Mouse (Mus musculus) liver, adult (tissue): Measurements from ENCODE around the gene Spsb3.

Experiments used
- GATA4 ChIP-seq: IDR thresholded peaks from 2 replicates; pipeline ENCODE4 v1.6.1; 2014; ENCODE audit warnings: mild to moderate bottlenecking, low read length; ENCODE audit not compliant: insufficient replicate concordance

Spsb3 gene

DNA sequence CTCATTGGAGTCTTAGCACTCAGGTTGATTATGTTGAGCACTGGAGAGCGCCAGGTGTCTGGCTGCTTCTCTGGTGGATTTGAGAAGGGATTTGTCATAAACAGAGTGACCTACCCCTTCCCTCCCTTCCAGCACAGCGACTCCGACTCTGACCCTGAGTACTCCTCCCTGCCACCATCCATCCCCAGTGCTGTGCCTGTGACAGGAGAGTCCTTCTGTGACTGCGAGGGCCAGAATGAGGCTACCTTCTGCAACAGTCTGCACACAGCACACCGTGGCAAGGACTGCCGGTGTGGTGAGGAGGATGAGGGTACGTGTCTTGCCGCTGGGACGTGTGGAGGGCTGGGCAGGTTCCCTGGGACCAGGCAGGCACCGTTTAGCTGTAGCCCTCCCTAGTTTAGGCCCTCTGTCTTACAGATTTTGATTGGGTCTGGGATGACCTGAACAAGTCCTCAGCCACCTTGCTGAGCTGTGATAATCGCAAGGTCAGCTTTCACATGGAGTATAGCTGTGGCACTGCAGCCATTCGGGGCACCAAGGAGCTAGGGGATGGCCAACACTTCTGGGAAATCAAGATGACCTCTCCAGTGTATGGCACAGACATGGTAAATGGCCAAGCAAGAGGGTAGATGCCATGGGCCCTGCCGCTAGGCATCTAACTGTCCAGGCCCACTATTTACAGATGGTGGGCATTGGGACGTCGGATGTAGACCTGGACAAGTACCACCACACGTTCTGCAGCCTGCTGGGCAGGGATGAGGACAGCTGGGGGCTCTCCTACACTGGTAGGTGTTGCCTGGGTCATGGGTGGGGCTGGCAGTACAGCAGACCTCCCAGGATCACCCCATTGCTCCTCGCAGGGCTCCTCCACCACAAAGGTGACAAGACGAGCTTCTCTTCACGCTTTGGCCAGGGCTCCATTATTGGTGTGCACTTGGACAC is 4.0 kb downstream of the Spsb3 start:
- TF ChIP-seq GATA4, result no peak

DNA sequence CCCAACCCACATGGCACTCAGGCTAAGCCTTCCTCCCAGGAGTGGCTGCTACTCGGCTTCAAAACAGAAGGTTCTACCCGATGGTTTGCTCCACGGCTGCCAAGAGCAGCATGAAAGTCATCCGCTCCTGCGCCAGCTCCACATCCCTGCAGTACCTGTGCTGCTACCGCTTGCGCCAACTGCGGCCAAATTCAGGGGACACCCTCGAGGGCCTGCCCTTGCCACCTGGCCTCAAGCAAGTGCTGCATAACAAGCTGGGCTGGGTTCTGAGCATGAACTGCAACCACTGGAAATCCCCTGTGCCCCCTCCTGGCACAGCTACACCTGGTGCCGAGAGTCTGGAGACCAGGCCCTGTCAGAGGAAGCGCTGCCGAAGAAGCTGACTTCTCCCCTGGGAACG is 4.9 kb downstream of the Spsb3 start:
- TF ChIP-seq GATA4, result no peak

DNA sequence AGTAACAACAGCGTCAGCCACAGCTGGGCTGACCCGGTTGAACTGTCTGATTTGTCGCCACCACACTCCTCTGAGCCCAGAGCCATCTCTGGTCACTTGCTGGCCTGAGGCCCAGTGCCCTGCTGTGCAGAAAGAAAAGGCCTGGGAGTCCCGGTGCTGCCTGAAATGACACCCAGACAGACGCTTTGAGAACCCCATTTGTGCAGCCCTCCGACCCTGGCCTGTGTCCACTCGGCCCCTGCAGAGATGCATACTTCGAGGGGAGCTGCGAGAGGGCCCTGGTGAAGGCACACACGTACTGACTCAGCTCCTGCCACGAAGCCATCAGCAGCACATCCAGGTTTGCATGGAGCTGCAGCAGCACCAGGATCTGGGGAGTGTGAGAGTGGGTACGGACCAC is 6.3 kb downstream of the Spsb3 start:
- no peak for TF ChIP-seq GATA4

DNA sequence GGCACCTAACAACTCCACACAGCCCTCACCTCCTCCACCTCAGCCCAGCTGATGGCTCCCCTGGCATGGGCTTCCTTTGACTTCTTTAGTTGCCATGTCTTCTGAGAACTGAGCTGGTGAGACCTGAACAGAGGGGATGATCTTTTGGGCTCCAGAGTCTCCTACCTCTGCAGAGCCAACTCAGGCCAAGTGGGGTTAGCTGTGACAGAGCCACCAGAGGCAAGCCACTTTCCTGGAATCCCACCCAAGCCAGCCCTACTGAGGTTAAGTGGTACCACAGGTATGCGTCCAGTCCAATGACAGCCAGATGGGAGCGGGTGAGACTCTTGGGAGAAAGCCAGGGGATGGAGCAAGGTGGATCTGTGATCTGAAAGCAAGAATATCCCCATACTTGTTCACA is 6.8 kb downstream of the Spsb3 start:
- TF ChIP-seq GATA4, result no peak

DNA sequence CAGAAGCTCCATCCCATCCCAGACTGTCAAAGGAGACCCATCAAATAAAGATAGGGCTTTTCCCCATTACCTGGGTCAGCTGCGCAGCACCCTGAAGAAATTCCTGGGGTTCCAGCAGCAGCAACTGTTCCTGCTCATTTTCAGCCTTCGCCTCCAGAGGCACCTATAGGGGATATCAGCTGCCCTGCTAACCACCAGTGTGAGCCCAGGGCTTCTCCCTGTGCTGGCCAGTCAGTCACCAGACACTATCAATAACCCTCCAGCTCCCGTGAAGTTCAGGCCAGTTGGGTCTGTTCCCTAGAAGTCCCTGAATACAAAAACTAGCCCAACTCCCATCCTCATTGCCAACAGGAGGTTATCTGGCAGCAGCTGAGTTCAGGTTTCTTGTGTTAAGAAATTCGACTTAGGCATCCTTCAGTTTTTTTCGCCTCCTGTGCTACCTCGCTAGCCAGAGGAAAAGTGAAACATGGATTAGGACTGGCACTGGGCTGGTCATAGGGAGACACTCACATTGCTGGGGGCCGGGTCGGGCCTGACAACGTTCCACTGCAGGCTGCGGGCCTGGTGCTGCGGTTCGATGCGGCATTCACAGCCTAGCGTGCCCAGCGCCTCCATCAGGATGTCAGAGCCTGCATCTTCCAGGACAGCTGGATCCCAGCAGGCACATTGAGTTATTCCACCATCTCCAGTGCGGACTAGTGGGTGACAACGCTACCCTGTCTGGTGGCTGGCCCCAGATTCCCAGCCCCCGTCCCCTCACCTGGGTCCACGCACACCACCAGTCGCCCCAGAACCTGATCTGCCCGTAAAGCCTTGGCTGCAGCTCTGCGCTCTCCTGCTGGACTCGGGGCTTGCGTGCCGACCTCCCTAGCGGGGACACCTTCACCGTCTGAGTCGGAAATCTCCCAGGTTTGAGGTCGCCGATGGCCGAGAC is 7.9 kb downstream of the Spsb3 start:
- no peak for TF ChIP-seq GATA4

DNA sequence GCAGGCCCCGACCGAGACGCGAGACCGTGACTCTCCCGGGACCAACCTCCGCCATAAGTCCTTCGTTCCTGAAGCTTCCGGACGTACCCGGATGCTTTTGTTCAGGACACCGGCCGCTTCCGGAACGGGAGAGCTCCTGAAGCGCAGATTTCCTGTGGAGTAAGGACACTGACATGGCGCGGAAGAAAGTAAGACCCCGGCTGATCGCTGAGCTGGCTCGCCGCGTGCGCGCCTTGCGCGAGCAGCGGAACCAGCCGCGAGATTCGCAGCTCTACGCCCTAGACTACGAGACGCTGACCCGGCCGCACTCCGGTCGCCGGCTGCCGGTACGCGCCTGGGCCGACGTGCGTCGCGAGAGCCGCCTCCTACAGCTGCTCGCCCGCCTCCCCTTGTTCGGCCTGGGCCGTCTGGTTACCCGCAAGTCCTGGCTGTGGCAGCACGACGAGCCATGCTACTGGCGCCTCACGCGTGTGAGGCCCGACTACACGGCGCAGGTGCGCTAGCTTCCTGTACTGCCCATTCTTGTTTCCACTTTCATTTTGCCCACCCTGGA is 8.6 kb downstream of the Spsb3 start, which contains the start of the genes Eme2 and Mrps34:
TSS of gene Eme2 (minus strand) at position 93 of the 553 bp plus-strand sequence.
TSS of gene Mrps34 (plus strand) at position 122 of the 553 bp plus-strand sequence.
- TF ChIP-seq GATA4, result no peak; the same call in 1 of the 2 replicates

DNA sequence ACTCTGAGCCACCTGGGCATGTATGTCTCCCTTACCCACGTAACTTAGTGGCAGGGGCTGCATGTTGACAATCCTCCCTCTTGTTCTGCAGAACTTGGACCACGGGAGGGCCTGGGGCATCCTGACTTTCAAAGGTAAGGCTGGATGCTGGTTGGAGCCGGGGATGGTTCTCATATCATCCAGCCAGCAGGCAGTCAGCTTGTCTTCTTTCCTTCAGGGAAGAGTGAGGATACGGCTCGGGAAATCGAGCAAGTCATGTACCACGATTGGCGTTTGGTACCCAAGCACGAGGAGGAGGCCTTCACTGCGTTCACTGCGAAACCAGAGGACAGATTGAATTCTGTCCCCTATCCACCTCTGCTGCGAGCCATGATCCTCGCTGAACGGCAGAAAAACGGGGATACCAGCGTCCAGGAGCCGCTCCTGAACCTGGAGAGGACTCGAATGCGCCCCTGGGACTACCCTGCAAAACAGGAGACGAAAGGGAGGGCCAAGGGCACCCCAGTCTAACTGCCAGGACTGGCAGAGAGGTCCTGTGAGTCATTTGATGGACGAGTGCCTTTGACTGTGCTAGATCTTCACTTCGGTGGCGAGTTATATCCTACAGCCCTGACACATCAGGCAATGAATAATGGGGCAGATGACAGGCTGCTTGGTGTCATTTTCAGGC is 9.3 kb downstream of the Spsb3 start:
- no peak for TF ChIP-seq GATA4

DNA sequence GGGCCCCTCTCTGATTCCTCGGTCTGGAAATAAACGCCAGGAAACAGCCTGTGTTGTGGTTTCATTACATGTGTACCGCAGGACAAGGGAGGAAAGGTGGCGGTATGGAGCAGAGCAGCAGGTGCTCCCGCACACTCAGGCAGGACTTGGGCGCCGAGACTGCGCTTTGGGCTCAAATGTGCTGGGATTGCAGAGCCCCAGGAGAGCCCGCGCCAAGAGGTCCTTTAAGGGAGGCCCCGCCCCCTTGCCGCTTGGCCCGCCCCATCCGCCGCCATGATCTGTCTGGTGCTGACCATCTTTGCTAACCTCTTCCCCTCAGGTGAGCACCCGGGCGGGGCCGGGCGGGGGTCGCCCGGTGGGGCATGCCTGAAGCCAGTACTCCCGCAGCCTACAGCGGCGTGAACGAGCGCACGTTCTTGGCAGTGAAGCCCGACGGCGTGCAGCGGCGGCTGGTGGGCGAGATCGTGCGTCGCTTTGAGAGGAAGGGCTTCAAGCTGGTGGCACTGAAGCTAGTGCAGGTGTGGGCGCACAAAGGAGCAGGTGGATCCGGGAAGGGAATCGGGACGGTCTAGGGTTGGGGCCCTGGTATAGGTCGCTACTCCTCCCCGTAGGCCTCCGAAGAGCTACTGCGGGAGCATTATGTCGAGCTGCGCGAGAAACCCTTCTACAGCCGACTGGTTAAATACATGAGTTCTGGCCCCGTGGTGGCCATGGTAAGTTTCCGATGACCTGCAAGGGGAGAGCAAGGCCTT is 10.0 kb downstream of the Spsb3 start, which contains the start of gene Nme3:
TSS of gene Nme3 (plus strand) at position 260 of the 752 bp plus-strand sequence.
- TF ChIP-seq GATA4, result no peak

DNA sequence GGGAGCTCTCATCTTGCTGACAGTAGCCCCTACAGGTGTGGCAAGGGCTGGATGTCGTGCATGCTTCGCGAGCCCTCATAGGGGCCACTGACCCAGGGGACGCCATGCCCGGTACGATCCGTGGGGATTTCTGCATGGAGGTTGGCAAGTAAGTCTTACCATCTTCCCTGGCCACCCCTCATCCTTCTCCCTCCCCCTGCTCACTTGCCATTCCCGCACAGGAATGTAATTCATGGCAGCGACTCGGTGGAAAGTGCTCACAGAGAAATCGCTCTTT is 10.5 kb downstream of the Spsb3 start:
- no peak for TF ChIP-seq GATA4

DNA sequence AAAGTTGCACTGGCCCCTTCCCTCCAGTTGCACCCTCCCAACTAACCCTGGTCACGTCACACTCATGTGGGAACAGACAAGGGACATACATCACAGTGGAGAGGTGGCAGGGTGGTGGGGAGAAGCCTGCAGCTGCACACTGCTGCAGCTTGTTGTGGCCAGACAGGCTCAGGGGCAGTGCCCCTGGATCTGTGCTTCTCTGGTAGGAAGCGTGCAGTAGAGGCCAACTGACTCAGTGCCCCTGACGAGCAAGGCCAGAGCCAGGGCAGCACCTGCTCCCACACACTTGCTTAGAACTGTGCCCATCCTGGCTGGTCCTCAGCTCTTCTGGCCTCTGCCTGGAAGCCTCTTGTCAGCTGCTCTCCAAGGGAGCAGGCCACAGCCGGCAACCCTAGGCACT is 11.2 kb downstream of the Spsb3 start:
- no peak for TF ChIP-seq GATA4

DNA sequence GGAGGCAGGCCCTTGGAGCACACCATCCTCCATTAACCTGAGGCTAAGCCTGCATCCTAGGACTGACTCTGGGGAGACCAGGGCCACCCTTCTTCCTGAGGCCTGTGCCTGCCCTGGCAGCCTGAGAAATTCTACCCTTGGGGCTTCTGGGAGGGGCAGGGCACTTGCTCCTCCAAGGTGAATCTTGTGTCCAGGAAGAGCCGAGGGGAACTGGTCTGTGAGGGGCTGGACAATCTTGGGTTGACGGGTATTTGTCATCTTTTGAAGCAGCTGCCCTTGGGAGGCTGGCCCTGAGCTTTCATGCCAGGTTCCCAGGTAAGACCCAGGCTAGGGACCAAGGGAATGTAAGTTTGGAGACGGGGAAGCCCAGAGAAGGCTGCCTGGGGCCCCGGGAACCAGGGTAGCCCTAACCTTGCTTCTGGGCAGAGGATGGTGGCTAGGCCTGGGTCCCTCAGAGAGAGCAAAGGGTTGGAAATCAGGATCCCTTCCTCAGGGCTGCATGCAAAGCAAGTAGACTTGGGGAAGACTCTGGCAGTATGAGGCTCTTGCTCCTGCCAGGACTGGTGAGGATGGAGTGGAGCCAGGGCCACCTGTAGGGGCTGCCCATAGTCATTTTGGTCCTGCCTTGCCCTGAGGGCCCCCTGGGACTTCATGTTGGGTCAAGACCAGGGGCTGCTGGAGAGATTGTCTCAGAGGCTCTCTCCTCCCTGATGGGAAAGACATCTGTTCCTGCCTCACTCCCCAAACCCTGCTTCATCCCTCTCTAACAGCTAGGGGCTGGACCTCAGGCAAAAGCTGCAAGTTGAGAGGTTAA is 11.8 kb downstream of the Spsb3 start:
- TF ChIP-seq GATA4, result no peak

DNA sequence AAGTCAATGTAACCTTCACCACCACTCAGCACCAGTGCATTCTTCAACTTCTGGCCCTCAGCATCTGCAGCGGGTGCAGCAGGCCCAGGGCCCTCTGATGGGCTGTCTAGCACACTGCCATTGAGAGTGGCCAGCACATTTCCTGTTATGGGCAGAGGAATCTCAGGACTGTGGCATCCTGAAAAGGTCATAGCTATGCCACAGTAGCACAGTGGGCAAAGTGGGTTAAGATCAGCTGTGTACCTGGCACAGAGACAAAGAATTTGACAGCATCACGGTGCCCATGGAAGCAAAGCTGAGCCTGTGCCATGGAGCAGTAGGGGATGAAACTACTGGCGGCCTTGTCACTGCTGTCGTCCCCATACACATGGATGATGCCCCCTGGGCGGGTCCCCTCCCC is 12.7 kb downstream of the Spsb3 start:
- no peak for TF ChIP-seq GATA4

DNA sequence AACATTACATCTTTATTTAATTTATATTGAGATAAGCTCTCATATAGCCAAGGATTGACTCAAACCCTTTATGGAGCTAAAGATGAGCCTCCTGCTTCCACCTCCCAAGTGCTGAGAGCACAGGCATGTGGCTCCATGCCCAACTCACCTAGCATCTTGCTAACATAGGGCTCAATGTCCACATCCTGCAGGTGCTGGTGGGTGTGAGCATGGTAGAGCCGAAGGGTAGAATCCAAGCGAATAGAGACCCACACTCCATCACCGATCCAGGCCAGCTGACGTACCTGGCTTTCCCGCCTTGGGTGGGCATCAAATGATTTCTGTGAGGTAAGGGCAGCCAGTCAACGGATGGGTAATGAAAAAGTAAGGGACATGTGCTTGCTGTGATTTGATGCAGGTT is 13.6 kb downstream of the Spsb3 start:
- no peak for TF ChIP-seq GATA4

DNA sequence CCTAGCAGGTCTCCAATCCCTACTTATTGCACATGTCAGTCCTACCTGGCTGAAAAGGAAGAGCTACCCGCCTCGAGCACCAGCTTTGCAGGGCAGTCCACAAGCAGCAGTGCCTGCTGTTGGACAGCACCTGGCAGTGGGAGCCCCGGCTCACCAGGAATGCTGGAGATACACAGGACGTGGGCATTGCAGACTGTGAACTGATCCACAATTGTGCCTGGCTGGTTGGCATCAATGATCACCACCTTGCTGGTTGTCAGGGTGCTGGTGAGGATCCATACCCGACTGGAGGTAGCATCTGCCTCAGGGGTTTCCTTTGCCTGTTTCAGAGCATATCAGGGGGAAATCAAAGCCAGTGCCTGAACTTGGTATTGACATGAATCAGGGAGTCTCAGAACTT is 15.7 kb downstream of the Spsb3 start:
- TF ChIP-seq GATA4, result no peak
